Mouse (Mus musculus) stomach, postnatal 0 days (tissue): ENCODE results near the gene Klhl42.

Experiments
- CTCF ChIP-seq: IDR thresholded peaks from 2 replicates; pipeline ENCODE4 v1.5.1; 2016; ENCODE audit warnings: antibody characterized with exemption, low read depth, mild to moderate bottlenecking, moderate library complexity
- EP300 ChIP-seq: optimal IDR thresholded peaks from 2 replicates; pipeline ENCODE3; 2016; ENCODE audit warnings: antibody characterized with exemption

GRCm38 (mm10) chr6:147096109-147096508 is 4.9 kb downstream of the Klhl42 start:
- TF ChIP-seq CTCF (0 out of 2 replicates have a peak, but pooled peaks have one; percentile 4), EP300 (no peak)
